Mouse (Mus musculus) ZHBTc4 (cell line): ENCODE data around the gene Slc22a12.
A peak's percentile ranks its signal among the peaks of the same experiment; 100 is the strongest.

Experiments used
- DNase-seq: peaks from one replicate; pipeline ENCODE4 v3.0.0-alpha.2; 2011; ENCODE audit warnings: low read depth, low spot score

Slc22a12 gene

DNA sequence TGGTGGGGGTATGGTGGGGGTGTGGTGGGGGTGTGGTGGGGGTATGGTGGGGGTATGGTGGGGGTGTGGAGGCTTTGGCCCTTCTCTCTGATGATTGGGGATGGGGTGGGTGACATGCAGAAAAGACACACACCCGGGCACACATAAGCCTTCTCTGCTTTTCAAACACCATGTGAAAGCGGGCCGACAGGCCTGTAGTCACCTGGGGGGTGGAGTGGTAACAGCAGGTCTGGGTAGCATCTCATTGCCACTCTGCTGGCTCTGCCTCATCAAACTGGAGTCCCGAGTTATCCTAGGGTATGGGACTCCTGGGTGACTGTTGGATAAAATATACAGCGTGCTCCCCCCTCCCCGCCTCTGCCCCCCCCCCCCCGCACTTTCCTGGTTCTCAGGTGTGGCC lies 48.8 kb downstream of the Slc22a12 start:
- DNase-seq: no peak

DNA sequence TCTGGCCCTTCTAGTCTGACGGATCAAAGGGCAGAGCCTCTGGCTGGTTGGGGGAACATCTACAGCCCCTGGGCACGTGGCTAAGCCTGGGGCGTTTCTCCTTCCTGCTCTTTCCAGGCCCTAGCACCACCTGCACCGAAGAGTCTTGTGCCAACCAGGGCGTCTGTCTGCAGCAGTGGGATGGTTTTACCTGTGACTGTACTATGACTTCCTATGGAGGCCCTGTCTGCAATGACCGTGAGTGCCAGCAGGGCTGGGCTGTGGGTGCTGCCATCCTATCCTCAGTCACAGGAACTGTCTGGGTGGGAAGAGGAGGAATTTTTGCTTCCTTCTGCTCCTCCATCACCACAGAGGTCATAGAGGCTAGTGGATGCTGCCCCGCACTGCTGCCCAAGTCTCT lies 49.6 kb downstream of the Slc22a12 start:
- no peak for DNase-seq

DNA sequence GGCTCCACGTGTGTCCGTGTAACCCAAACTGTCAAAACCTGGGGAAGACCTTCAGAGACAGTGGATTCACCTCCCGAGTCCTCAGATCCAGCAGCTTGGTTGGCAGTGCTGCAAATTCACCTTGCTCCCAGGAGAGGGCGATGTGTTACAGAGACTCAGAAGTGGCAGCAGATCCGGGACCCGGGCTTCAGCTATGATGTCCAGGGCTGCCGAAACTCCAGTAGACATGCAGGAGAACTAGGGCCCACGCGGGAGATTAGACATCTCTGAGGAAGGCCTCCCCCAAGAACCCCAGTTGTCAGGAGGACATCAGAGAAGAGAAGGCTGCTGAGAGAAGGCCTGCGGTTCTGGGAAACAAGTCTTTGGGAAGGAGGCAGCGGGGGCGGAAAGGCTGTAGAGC lies 50.7 kb downstream of the Slc22a12 start:
- peak; percentile 81 for DNase-seq

DNA sequence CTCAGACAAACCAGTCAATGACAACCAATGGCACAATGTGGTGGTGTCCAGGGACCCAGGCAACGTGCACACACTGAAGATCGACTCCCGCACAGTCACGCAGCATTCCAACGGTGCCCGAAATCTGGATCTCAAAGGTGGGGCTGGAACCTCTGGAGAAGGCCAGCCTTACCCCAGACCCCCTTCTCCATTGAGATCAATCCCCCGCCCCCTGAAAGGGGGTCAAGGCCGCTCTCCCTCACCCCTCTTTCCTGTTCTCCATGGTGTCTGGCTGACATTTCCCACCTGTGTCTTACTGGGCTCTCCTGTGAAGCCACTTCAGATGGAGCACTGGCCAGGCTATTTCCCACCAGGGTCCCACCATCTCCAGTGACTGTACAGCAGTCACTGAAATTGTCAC lies 51.3 kb downstream of the Slc22a12 start:
- DNase-seq: no peak

GRCm38 (mm10) chr19:6489030-6489429 lies 53.8 kb downstream of the Slc22a12 start:
- DNase-seq: peak; percentile 93
